Mouse (Mus musculus) forebrain, embryonic 12.5 days (tissue): ENCODE results near the gene Myo6. TPM values are rescaled to one million over a fixed set of nuclear protein-coding genes. Genes with fewer than 3 reads are reported as not detected.

Experiments
- ATAC-seq: fragments of 200-750 bp; cut with Nextera tagmentation; 2 replicates; pipeline ENCODE4 v1.8.0; 2017; ENCODE audit warnings: moderate TSS enrichment; ENCODE audit not compliant: low FRiP score
- H3K27ac ChIP-seq: fragments of 300-500 bp; sonication (generic); 2 replicates; pipeline ENCODE4 v1.5.1; 2016; ENCODE audit warnings: mild to moderate bottlenecking
- H3K27me3 ChIP-seq: fragments of 300-500 bp; sonication (generic); 2 replicates; pipeline ENCODE4 v1.6.1; 2016; ENCODE audit warnings: mild to moderate bottlenecking
- H3K36me3 ChIP-seq: fragments of 300-500 bp; sonication (generic); replicated peaks from 2 replicates; pipeline ENCODE4 v1.6.1; 2016; ENCODE audit warnings: mild to moderate bottlenecking
- H3K4me1 ChIP-seq: fragments of 300-500 bp; sonication (generic); 2 replicates; pipeline ENCODE4 v1.6.1; 2016
- H3K4me2 ChIP-seq: fragments of 300-500 bp; sonication (generic); 2 replicates; pipeline ENCODE4 v1.6.1; 2016; ENCODE audit warnings: mild to moderate bottlenecking, moderate library complexity
- H3K4me3 ChIP-seq: fragments of 300-500 bp; sonication (generic); replicated peaks from 2 replicates; pipeline ENCODE4 v1.5.1; 2016; ENCODE audit warnings: mild to moderate bottlenecking
- H3K9ac ChIP-seq: fragments of 300-500 bp; sonication (generic); 2 replicates; pipeline ENCODE4 v1.6.1; 2016; ENCODE audit warnings: mild to moderate bottlenecking
- H3K9me3 ChIP-seq: fragments of 300-500 bp; sonication (generic); 2 replicates; pipeline ENCODE4 v1.6.1; 2016
- WGBS: fragments of 180-500 bp; shearing (Covaris S2); methylation state at CpG from one replicate; pipeline ENCODE4 v1.1.7; 2016; 5-methylcytosine and 5-hydroxymethylcytosine counted together
- polyA plus RNA-seq: library from polyadenylated mRNA; unstranded; fragments of >200 nt; fragmentation: Nextera tagmentation; extraction: Ambion mirVana; gene quantifications from 2 replicates; pipeline ENCODE4 v1.2.1, GENCODE M21; 2016

Myo6 gene
- polyA plus RNA-seq, 1 experiment from 2014 or later, result 15.1 TPM

- Histone ChIP-seq H3K27me3 (no peaks in the 10 kb centered on the region), H3K4me2 (no peak overlapping the region), H3K9me3 (no peaks in the 10 kb centered on the region), H3K4me1 (peaks cover 5% of the 10 kb centered on the region; the same call in 1 of the 2 replicates), H3K27ac (no peak overlapping the region), H3K9ac (no peak overlapping the region), H3K4me3 (no peak overlapping the region), H3K36me3 (no peaks in the 10 kb centered on the region)
- ATAC-seq, result no peak
- WGBS, result 83% methylated on average over 5 of the region's 5 CpGs
Observed at GRCm38 (mm10) chr9:80215502-80215901, 50.7 kb downstream of the Myo6 start.

DNA sequence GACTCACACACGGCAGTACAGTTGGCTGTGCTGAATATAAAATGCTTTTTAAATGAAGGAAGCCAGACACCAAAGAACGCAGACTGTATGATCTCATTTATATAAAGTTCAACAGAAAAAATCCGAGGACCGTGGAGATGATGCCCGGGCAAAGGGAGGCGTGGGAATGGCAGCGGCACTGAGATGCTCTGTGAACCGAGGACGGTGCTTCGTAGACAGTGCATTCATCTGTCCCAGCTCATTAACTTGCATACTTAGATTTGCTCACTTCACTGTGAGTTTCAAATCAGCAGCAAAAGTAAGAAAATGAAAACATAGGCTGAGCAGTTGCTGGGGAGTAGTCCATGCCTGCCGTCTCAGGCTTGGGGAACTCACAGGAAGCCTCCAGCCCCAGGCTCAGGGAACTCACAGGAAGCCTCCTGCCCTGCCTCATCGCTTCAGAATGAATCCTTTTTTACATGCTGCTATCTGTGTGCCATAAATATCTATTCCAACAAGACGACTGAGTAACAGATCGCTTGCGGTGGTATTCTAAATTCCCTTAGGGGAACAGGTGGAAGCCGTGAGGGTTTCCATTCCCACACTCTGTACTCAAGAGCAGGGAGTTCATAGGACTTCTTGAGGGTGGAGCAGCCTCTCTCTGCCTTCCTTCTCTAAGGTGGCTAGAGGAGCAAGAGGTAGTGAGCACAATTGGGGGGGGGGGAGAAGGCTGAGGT lies 52.1 kb downstream of the Myo6 start:
- no peak for ATAC-seq
- no peak overlapping the region for H3K4me2 ChIP-seq
- 87% methylated on average over 16 of the region's 16 CpGs for WGBS
- no peak overlapping the region for H3K9ac ChIP-seq
- peaks cover 5% of the 10 kb centered on the region; the same call in 1 of the 2 replicates for H3K4me1 ChIP-seq
- H3K27me3 ChIP-seq, result no peaks in the 10 kb centered on the region
- H3K36me3 ChIP-seq, result no peaks in the 10 kb centered on the region
- no peak overlapping the region for H3K27ac ChIP-seq
- no peaks in the 10 kb centered on the region for H3K9me3 ChIP-seq
- no peak overlapping the region for H3K4me3 ChIP-seq

- H3K27me3 ChIP-seq, result no peaks in the 10 kb centered on the region
- ATAC-seq, result peak; percentile 44; the same call in 1 of the 2 replicates
- peaks cover 5% of the 10 kb centered on the region; the same call in 1 of the 2 replicates for H3K4me1 ChIP-seq
- no peak overlapping the region for H3K27ac ChIP-seq
- no peak overlapping the region for H3K9ac ChIP-seq
- 51% methylated on average over 6 of the region's 6 CpGs for WGBS
- H3K4me2 ChIP-seq, result no peak overlapping the region
- H3K9me3 ChIP-seq, result no peaks in the 10 kb centered on the region
- H3K4me3 ChIP-seq, result no peak overlapping the region
- no peaks in the 10 kb centered on the region for H3K36me3 ChIP-seq
Observed at GRCm38 (mm10) chr9:80218718-80219117, 53.9 kb downstream of the Myo6 start.

GRCm38 (mm10) chr9:80223989-80224635 lies 59.3 kb downstream of the Myo6 start:
- no peak for ATAC-seq
- H3K36me3 ChIP-seq, result no peaks in the 10 kb centered on the region
- H3K27me3 ChIP-seq, result no peaks in the 10 kb centered on the region
- H3K27ac ChIP-seq, result no peak overlapping the region
- no peaks in the 10 kb centered on the region for H3K9me3 ChIP-seq
- peaks cover under 1% of the 10 kb centered on the region; the same call in 1 of the 2 replicates for H3K4me1 ChIP-seq
- H3K4me2 ChIP-seq, result no peak overlapping the region
- H3K4me3 ChIP-seq, result no peak overlapping the region
- no peak overlapping the region for H3K9ac ChIP-seq
- WGBS, result 87% methylated on average over 11 of the region's 11 CpGs

- WGBS, result 48% methylated on average over 5 of the region's 5 CpGs
- no peak overlapping the region for H3K27ac ChIP-seq
- no peak overlapping the region for H3K9ac ChIP-seq
- no peaks in the 10 kb centered on the region for H3K9me3 ChIP-seq
- no peaks in the 10 kb centered on the region for H3K27me3 ChIP-seq
- H3K4me3 ChIP-seq, result no peak overlapping the region
- H3K4me2 ChIP-seq, result no peak overlapping the region
- no peaks in the 10 kb centered on the region for H3K36me3 ChIP-seq
- ATAC-seq, result peak; percentile 62
- H3K4me1 ChIP-seq, result no peaks in the 10 kb centered on the region; the same call in 1 of the 2 replicates
Observed at GRCm38 (mm10) chr9:80226579-80227325, 61.9 kb downstream of the Myo6 start.

DNA sequence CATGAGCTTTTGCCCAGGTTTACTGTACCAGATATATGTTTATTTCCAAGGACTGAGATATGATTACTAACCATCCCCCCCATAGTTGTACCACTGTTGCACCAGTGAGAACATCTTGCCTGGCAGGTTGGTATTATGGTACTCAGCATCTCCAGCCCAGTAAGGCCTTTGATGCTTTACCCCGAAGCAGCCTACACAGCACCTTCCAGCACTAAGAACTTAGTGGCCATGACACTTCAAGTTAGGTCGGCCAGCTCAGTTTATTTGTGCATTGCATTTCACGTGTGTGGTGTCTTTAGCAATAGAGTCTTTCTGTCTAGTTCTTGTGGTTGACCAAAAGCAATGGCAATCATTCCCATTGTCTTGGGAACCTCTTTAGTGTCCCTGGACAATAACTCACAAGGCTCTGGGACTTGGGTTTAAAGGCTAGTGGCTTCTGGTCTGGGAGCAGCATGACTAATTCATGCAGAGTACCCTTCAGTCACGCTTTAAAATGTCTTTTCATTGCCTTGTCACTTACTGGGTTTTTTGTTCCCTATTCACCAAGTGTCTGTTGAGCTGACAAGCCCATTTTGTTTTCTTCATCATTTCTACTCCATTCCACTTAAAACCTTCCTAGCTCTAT lies 69.1 kb downstream of the Myo6 start:
- Histone ChIP-seq H3K9ac (no peak overlapping the region), H3K27me3 (no peaks in the 10 kb centered on the region), H3K4me2 (no peak overlapping the region), H3K4me1 (no peaks in the 10 kb centered on the region), H3K4me3 (no peak overlapping the region), H3K9me3 (no peaks in the 10 kb centered on the region), H3K27ac (no peak overlapping the region), H3K36me3 (no peaks in the 10 kb centered on the region)
- WGBS, result 45% methylated on average over 4 of the region's 4 CpGs
- no peak for ATAC-seq

GRCm38 (mm10) chr9:80237184-80237799 lies 72.5 kb downstream of the Myo6 start:
- H3K4me1 ChIP-seq, result no peaks in the 10 kb centered on the region
- no peak overlapping the region for H3K27ac ChIP-seq
- no peak overlapping the region for H3K4me3 ChIP-seq
- no peak overlapping the region for H3K4me2 ChIP-seq
- no peaks in the 10 kb centered on the region for H3K27me3 ChIP-seq
- no peak overlapping the region for H3K9ac ChIP-seq
- no peaks in the 10 kb centered on the region for H3K36me3 ChIP-seq
- 92% methylated on average over 1 of the region's 1 CpGs for WGBS
- peaks cover 4% of the 10 kb centered on the region; the same call in 1 of the 2 replicates for H3K9me3 ChIP-seq
- ATAC-seq, result no peak

DNA sequence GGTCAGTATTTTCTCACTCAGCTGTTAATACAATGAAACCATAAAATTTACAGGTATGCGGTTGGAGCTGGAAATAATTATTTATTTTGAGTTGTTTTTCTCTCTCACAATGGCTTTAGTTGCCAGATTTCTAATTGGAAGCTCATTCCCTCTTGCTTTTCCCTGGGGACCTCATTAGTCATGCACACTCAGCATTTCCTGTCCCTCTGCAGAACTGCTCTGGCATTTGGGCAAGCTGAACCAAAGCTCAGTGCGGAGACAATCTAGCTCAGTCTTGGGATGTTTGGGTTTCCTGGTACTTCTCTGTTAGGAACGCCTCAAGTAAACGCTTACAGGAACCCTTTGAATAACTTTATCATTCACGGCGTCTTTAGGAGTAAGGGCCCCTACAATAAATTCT lies 76.9 kb downstream of the Myo6 start:
- H3K9ac ChIP-seq, result no peak overlapping the region
- ATAC-seq, result no peak
- no peak overlapping the region for H3K4me2 ChIP-seq
- H3K27me3 ChIP-seq, result no peaks in the 10 kb centered on the region
- H3K36me3 ChIP-seq, result no peaks in the 10 kb centered on the region
- H3K27ac ChIP-seq, result no peak overlapping the region
- no peak overlapping the region for H3K4me3 ChIP-seq
- peaks cover 4% of the 10 kb centered on the region; the same call in 1 of the 2 replicates for H3K9me3 ChIP-seq
- H3K4me1 ChIP-seq, result no peaks in the 10 kb centered on the region
- WGBS, result 80% methylated on average over 6 of the region's 6 CpGs

DNA sequence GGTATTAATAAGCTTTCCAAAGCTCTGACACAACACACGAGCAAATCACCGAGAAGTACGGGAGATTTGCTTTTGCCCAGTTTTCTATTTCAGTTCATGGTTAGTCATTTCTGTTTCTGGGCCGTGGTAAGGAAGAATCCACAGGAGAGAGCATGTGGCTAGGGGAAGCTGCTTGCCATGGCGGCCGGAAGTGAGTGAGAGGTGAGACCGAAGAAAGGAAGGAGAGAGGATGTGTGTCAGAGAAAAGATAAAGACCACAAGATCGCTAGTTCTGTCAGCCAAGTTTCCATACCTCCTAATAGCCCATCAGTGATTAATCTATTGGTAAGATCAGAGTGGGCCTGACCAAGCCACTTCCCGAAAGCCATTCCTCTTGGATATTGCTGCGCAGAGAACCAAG lies 87.3 kb downstream of the Myo6 start:
- 92% methylated on average over 10 of the region's 10 CpGs for WGBS
- Histone ChIP-seq H3K4me1 (no peaks in the 10 kb centered on the region), H3K27ac (no peak overlapping the region), H3K4me3 (no peak overlapping the region), H3K9me3 (no peaks in the 10 kb centered on the region), H3K4me2 (no peak overlapping the region), H3K9ac (no peak overlapping the region), H3K36me3 (no peaks in the 10 kb centered on the region), H3K27me3 (no peaks in the 10 kb centered on the region)
- no peak for ATAC-seq

- no peaks in the 10 kb centered on the region for H3K27me3 ChIP-seq
- ATAC-seq, result no peak
- H3K4me1 ChIP-seq, result no peaks in the 10 kb centered on the region
- H3K27ac ChIP-seq, result no peak overlapping the region
- H3K9me3 ChIP-seq, result no peaks in the 10 kb centered on the region
- no peak overlapping the region for H3K4me2 ChIP-seq
- 93% methylated on average over 9 of the region's 9 CpGs for WGBS
- H3K4me3 ChIP-seq, result no peak overlapping the region
- H3K9ac ChIP-seq, result no peak overlapping the region
- no peaks in the 10 kb centered on the region for H3K36me3 ChIP-seq
Observed at GRCm38 (mm10) chr9:80253241-80253640, 88.4 kb downstream of the Myo6 start.

DNA sequence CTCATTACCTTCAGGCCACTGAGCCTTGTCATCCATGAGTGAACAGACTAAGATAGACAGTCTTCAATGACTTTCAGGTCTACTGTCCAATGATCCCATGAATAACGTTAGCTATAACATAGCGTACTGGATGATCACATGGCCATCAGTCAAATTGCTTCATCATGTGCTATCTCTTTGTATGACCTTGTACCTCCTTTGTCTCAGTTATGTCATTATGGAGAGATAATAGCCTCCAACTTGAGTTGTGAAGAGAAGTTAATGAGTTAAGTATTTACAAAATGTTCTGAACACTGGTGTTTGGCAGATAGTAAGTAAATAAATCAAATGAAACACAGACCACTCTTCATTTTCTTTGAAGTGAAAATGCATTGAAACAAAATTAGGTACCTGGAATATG lies 91.7 kb downstream of the Myo6 start:
- no peak overlapping the region for H3K9ac ChIP-seq
- WGBS, result 91% methylated on average over 2 of the region's 2 CpGs
- H3K27me3 ChIP-seq, result no peaks in the 10 kb centered on the region
- H3K4me3 ChIP-seq, result no peak overlapping the region
- H3K9me3 ChIP-seq, result no peaks in the 10 kb centered on the region
- H3K4me1 ChIP-seq, result no peaks in the 10 kb centered on the region
- no peak overlapping the region for H3K27ac ChIP-seq
- no peak overlapping the region for H3K4me2 ChIP-seq
- 0 out of 2 replicates have a peak, but pooled peaks have one; percentile 20 for ATAC-seq
- H3K36me3 ChIP-seq, result no peaks in the 10 kb centered on the region

- no peaks in the 10 kb centered on the region for H3K36me3 ChIP-seq
- H3K9me3 ChIP-seq, result no peaks in the 10 kb centered on the region
- no peaks in the 10 kb centered on the region for H3K27me3 ChIP-seq
- H3K4me2 ChIP-seq, result no peak overlapping the region
- ATAC-seq, result no peak
- H3K27ac ChIP-seq, result no peak overlapping the region
- WGBS, result 70% methylated on average over 6 of the region's 6 CpGs
- H3K9ac ChIP-seq, result no peak overlapping the region
- no peak overlapping the region for H3K4me3 ChIP-seq
- H3K4me1 ChIP-seq, result no peaks in the 10 kb centered on the region
Observed at GRCm38 (mm10) chr9:80258396-80258795, 93.6 kb downstream of the Myo6 start.
